Mouse (Mus musculus) cerebellum, adult 11-12 months (tissue): Measurements from ENCODE around the gene Hoxc4.

Experiments used
- DNase-seq: peaks from one replicate; pipeline ENCODE4 v3.0.0; 2022

Hoxc4 gene

DNA sequence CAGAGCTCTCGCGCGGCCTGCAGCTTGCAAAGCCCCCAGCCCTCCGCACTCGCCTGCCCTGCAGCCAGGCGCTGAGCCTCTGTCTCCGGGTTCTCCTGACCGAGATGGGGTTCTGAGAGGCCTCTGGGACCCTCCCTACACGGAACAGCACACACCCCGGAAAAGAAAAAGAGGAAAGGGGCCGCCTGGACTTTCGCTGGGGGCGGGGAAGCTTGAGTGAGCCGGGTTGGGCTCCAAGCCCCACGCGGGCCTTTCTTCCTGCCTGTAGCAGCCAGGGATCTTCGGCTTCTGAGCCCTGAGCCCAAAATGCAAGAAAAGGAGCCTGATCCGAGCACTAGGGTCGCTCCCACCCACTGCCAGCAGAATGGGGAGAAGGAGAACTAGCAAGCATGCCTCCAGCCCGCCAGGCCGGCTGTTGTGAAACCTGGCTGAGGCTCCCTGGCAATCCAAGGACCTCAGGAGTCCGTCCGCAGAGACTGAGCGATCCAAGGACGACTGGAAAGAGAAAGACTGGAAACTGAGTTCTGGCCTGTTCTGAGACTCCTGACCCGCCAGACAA, 6.7 kb upstream of the Hoxc4 start:
- no peak for DNase-seq

DNA sequence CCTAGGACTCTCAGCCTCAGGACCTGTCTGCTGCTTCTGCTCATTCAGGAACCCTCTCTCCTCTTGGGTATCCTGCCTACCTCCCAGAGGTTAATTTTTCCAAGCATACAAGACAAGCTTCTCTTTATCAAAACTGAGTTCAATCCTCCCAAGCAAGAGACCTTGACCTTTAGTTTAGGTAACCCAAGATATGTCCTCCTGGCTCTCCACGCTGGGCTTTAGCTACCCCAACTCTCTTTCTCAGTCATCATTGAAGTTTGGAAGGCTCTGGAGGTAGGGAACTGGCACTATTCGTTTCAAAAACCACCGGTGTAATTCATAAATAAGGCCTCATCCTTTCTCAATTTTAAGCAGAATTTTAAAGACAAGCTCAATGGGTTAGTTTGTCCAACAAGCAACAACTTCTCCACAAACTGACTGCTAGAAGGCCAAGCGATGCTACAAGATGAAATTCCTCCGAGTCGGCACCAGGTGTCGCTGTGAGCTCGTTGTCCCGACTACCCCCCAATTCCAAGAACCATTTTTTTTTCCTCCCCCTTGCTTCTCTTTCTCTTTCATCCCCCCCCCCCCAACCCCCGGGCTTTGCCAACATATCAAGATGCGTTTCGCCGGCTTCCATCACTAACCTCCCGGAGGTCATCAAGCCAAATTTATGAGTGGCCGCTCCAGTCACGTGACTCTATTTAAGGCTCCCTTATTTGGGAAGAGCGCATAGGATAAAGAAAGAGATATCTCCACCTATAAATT, 5.3 kb upstream of the Hoxc4 start:
- DNase-seq: no peak

DNA sequence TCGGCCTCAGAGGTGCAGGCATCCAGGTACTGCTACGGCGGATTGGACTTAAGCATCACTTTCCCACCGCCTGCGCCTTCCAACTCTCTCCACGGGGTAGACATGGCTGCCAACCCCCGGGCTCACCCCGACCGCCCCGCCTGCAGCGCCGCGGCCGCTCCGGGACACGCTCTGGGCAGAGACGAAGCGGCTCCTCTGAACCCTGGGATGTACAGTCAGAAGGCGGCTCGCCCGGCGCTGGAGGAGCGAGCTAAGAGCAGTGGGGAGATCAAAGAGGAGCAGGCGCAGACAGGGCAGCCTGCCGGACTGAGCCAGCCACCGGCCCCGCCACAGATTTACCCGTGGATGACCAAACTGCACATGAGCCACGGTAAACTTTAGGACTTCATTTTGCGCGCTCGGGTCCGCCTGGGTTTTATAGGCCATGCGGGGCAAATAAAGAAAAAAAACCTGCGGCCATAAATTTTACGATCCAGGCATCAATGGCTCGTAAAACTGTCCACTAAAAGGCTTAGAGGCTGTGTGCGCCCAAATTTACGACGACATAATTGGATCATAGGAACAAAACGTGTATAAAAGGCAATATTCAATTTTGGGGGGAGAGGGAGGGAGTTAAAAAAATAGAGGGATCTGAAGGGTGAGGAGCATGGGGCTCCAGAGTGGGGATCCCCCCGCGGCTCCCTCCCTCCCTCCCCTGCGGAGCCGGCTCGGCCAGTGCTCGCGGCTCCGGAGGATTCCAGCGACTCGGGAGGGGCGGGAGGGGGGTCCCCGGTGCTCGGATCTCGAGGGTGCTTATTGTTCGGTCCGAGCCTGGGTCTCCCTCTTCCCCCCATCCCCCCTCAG, 4.3 kb upstream of the Hoxc4 start:
- no peak for DNase-seq

DNA sequence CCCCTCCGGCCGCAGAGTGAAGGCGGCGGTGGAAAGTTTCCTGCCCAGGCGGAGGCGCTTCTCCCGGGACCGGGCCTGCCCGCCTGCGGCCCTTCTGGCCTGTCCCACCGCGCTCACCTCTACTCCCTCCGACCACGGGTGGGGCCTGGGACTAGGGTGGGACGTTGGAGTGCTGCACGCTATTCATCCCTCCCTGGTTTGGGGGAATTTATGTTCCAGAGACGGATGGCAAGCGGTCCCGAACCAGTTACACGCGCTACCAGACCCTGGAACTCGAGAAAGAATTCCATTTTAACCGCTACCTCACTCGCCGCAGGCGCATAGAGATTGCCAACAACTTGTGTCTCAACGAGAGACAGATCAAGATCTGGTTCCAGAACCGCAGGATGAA, 3.7 kb upstream of the Hoxc4 start:
- DNase-seq: no peak

DNA sequence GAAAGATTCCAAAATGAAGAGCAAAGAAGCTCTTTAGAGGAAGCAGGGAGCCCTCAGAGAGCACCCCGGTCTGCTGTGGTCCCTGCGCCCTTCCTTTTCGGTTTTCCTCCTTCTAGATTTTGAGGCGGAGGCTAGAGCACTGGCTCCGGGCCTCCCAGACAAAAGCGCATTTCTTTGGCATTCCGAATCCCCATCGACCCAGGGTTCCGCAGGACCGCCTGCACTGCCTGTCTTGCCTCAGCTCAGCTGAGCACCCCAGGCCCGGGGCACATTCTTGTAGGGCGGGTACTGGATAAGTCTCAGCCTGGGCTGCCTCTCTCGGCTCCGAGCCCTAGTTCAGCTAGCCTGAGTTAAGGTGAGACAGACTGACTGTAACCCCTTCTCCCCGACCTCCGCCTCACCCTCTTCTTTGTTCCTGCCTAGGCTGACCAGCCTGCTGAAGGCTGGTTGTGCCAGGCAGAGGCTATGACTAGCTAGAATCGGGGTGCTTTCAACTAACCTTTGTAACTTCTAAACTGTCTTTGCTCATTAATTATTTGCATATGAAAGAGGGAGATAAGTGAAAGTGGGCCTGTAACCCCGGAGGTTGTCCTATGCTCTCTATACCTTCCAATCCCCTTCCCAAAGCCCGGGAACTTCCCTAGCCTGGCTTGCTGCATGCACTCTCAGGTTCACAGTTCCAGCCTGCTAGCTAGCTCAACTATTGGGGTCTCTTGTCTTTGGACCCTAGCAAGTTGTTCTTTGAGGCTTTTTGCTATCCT, 3.1 kb upstream of the Hoxc4 start:
- no peak for DNase-seq

DNA sequence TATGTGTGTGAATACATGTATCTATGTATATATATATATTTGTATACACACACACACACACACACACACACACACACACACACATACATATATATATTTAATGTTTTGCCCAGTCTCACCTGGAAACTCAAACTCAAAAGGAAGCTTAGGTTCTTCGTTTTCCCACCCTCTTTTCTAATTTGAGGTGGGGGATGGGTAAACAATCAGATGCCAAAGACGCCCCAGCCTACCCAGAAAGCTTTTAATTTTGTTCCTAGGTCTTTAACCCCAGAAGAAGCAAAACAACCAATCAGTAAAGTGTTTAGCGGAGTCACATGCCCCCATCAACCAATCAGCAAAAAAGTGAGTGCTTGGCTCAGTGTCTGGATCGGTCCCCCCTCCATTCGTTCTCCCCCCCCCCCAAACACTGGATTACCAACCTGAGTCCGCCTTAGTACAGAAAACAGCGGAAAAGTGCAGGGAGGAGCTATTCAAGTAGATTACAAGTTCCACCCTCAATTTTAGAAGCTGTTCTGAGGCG, 2.2 kb downstream of the Hoxc4 start:
- DNase-seq: no peak

DNA sequence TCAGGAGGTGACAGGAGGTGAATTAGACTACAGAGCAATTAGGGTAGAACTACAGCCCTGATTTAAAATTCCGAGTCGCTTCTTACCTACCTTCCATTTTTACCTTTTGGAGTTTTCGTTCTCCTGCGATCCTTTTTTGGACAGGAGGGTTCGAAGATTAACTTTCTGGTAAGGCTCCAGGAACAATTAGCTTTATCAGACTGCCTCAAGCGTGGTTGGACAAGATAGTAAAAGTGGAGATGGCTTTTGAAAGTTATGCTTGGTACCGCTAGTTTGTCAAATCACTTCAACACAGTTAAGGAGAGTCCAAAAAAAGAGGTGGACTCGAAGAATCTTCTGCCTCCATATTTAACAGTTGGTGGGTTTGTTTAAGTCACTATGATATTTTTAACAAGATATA, 2.8 kb downstream of the Hoxc4 start:
- DNase-seq: no peak

DNA sequence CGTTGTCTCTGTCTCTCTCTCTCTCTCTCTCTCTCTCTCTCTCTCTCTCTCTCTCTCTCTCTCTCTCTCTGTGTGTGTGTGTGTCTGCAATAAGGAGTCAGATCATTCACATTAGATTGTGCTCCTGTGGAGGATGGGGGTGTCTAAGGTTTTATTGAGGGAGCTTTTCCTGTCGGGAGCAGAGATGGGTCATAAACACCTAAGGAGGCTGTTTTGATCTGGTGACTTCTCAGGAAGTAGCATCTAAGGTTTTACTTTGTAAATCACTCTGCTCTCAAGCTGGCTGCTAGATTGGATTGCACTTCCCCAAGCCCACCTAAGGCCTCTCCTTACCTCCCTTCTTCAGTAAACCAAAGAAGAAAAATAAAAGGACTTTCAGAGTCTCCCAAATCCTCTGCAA, 5.4 kb downstream of the Hoxc4 start:
- no peak for DNase-seq

DNA sequence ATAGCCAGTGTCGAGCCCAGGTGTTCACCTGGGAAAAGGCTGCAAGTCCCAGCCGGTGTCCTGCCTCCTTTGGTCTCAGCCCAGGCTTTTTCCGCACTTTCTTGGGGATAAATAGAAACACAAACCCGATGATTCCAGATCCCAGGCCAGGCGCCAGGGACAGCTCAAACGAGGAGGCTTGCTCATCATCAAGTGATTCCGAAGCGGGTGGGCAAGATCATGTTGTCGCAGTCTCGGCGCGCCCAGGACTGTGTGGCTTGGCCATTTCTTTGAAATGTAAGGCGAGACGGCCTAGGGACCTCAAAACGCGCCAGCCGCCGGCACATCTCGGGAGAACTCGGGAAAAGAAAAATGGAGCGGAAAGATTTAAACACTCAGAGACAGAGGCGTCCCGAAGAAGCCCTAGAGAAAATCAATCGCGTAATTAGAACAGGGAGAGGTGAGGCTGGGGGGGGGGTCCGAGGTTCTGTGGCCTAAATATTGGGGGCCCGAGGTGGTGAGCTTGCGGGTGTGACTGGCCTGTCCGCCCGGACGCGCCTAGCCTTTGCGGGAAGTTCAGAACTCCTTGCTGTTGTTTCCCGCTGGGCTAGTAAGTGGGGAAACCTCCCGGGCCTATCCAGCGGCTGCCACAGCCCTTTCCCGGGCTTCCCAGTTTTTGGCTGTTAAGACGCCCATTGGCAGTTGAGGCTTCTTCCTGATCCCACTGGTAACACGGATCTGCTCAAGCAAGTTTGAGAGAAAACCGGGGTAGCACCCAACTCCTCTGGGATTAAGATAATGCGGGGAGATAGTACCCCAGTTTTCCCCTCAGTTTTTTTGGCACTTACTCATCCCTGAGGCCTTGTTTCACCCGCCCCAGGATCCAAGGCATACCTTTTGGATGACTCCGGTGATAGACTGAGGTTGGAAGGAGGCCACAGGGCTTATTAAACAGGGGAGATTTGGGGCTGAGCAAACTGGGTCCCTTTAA, 8.8 kb downstream of the Hoxc4 start:
- no peak for DNase-seq

DNA sequence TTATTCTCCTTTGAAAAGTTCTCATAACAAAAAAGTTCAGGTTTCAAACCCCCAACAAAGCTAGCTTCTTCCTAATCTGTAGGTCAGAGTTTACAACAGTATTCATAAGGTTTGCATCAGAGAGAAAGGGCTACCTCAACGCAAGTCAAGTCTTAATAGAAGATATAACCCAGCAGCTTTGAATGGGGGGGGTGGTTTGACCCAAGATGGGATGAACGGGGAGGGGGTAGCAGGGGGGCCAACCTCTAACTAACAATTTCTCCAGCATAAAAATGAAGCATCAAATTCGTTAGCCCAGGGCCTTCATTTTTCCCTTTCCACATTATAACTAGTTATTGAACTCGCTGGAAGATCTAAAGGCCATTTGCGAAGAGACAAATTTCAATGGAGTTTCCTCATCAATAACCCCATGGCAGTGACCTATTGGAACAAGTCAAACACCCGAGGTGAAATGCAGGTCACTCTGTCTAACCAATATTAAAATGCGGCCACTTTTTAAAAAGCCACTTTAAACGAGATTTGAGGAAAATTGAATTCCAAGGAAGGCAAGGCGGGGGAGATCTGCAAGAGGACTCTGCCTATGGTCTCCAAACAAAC, 10.3 kb downstream of the Hoxc4 start:
- no peak for DNase-seq

DNA sequence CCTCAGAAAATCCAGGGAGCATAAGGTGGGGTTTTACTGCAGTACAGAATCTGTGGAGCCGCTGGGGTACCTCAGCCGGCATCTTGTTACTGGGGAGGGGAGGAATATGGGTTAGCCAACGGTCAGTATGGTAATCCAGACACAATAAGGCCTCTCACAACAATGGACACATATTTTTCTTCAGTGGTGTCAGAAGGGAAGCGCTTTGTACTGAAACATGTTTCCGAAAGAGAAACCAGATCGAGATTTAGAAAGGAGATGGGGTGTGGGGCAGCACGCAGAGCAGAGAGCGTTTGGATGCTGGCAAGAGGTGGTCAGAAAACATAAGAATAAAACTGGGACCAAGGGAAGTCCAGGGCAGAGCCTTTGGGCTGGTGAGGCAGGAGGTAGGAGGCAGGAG, 11.4 kb downstream of the Hoxc4 start:
- DNase-seq: no peak

DNA sequence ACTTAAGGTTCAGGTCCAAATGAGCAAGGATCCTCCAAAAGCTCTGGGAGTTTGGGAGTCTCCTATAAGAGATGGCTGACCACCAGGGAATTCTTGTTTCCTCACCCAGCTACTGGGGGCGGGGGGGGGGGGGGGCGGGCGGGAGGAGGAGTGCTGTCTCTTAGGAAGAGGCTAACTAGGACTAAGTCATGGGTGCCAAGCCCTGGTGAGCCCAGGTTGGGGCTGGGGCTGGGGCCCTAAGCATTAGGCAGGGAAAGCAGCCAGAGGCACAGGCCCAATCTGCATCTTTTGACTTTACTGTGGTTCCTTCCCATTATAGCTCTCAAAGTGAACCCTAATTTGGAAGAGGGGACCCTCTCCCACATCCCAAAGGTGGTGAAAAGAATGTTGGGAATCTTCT, 13.4 kb downstream of the Hoxc4 start:
- no peak for DNase-seq

DNA sequence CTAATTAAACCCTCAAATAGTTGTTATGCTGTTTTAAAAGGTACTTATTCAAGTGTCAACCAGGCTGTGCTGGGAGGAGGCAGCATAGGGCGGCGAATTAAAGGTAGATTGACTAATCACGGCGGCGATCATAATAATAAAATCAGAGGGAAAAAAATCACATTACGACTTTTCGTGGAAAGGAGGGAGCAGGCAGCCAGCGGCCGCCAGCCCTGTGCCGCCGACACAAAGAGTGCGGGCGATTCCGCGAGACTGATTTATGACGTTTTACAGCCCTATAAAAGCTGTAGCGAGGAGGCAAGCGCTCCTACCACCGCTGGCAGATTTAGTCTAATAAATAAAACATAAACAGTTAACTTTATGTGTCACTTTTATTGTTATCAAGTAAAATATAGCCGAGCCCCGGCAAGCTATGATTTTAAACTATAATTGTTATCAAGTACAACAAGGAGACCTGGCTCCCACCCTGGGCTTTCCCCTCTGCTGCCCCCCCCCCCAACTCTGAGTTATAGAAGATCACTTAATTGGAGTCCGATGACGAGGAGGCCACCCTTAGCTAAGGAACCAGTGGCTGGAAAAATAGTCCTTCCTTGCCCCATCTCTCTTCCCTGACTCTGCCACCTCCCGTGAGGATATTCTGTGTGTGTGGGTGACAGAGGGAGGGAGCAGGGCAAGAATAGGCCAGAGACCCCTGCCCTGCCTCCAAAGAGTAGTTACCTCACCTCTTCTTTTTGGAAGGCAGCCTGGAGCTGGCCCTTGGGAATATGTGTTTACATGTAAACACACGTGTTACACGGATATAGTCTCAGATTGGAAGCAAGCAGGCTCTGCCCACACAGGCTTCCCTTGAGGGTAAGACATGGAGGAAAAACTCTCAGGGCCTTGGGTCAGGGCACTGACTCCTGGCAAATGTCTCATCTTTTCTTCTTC, 14.2 kb downstream of the Hoxc4 start:
- no peak for DNase-seq

DNA sequence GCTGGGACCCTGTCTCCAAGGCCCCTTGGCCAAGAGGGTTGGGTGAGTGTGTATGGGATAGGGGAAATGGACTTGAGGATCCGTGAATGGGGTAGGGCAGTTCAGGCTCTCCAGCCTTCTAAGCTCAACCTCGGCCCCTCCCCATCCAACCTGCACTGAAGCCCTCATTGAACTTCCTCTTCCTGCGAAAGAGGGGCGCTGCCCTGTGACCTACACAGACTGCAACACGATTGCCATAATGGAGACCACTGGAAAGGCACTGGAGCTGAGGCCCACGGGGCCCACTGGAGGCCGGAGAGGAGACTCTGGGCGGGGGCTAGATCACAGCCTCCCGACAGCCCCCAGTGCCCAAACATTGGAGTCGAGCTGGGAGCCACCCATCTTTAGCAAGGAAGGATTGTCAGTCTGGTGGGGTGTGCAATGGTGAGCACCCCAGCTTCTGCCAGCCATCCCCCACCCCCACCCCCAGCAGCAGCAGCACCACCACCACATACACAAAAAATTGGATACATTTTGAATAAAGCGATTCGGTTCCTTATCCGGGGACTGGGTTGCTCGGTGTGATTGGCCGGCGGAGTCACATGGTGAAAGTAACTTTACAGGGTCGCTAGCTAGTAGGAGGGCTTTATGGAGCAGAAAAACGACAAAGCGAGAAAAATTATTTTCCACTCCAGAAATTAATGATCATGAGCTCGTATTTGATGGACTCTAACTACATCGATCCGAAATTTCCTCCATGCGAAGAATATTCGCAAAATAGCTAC, 15.5 kb downstream of the Hoxc4 start:
- no peak for DNase-seq

DNA sequence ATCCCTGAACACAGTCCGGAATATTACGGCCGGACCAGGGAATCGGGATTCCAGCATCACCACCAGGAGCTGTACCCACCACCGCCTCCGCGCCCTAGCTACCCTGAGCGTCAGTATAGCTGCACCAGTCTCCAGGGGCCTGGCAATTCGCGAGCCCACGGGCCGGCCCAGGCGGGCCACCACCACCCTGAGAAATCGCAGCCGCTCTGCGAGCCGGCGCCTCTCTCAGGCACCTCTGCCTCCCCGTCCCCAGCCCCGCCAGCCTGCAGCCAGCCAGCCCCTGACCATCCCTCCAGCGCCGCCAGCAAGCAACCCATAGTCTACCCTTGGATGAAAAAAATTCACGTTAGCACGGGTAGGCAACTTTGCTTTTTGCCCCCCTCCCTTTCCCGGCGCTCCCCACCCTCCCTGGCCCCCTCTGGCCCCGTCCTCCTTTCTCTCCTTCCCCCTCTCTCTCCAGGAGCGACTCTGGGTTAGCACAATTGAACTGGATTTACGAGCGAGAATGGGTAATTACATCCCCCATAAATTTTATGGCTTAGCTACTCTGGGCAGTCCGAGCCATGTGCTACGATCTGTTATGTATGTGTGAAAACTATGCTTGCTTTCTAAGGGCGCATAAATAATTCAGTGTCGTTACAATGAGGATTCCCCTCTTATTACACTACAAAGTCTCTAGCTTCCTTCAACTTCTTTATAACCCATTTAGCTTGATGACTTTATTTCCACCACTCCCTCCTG, 16.2 kb downstream of the Hoxc4 start:
- no peak for DNase-seq

DNA sequence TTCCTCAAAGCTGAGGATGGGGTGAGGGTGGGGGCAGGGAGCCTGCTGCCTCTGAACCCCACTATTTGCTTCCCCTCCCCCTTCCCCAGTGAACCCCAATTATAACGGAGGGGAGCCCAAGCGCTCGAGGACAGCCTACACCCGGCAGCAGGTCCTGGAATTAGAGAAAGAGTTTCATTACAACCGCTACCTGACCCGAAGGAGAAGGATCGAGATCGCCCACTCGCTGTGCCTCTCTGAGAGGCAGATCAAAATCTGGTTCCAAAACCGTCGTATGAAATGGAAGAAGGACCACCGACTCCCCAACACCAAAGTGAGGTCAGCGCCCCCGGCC, 16.8 kb downstream of the Hoxc4 start:
- DNase-seq: no peak

DNA sequence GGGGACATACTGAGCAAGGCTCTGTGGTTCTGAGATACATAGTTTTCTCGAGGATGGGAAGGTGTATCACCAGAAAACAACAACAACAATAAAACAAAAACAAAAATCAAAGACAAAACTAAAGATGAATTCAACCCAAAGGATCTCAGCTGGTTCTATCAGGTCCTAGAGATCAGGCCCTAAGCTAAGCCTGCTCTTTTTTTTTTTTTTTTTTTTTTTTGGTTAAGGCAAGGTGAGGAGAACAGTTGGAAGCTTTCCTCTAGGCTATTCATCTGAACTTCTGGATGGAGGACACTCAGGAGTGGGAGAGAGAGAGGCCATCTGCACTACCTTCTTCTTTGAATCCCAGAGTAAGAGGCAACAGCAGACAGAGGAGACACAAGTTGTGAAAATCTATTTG, 18.8 kb downstream of the Hoxc4 start:
- DNase-seq: no peak

DNA sequence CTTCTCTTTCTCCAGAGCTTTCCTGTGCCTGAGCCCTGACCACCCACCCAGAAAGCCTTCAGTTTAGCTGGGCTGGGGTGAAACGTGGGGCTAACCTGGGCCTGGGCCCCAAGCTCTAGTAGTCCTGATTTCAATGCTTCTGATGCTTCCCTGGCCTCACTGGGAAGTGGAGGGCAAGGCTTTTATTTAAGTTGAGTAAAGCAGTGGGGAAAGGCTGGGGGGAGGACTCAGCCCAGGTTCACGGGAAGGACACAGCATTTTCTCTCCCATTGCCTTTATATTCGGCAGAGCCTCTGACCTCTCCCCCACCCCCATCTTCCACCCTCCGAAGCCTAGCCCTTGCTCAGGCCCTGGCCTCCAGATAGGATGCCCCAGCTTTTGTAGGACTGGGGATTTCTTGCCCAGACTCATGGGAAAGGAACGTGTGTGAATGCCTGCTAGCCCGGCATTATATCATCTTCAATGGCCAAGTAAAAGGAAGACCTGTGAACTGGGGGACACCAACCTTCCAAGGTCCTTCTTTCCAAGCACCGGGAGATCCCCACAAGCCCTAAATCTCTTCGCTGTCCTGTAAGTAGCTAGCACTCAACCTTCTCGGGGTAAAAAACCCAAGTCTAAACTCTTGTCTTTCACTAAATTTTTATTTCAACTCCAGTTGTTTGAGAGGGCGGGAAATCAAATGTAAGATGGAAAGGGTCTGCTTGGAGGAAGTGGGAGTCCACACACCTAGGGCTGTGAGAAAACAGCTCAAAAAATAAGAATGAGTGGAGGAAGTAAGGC, 20.2 kb downstream of the Hoxc4 start:
- DNase-seq: no peak
